Mouse (Mus musculus): ENCODE data around the gene Cyb5d2. TPM values are rescaled to one million over a fixed set of nuclear protein-coding genes. Genes with fewer than 3 reads are reported as not detected.

The Cyb5d2 gene
- total and polyA plus RNA-seq, 2 experiments from 2014 or later, result 6.8 to 9.9 TPM

DNA sequence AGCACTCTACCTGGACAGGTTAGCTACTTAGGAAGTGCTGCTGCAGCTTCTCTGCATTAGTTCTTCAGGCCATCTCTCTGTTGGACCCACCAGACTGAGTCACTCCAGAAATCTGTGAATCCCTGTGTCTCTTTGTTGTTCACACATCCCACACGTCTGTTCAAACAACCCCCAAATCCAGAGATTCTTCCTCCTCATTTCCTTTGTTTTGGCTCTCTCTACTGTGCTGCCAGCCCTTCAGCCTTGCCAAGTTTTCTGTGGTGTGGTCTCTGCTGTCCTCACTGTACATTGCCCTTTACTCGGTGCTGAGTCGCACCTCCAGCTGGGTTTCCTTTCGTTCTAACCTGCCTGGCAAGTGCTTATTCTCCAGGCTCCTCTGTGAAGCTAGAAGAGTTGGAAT lies 31.7 kb downstream of the Cyb5d2 start:
- H3K36me3 ChIP-seq (ENCODE audit: insufficient read depth, low read length), result peaks cover 48% of the 10 kb centered on the region
- H3K4me2 ChIP-seq (ENCODE audit: low read depth, low read length, poor library complexity, severe bottlenecking), result no peak overlapping the region
- H3K4me3 ChIP-seq (ENCODE audit: low read depth, low read length), result no peak overlapping the region
- H3K9me3 ChIP-seq (ENCODE audit: low read length), result no peaks in the 10 kb centered on the region
- ATAC-seq (ENCODE audit: low FRiP score) (no peak), DNase-seq (ENCODE audit: low spot score) (no peak)
- H3K27ac ChIP-seq (ENCODE audit: low read depth, low read length), result no peak overlapping the region
- no peaks in the 10 kb centered on the region for H3K4me1 ChIP-seq (ENCODE audit: insufficient read depth, low read length)
- no peak for TF ChIP-seq CTCF (IDR thresholded peaks at IDR 0.05)
- 88% methylated on average over 4 of the region's 4 CpGs for WGBS
- no peak overlapping the region for H3K9ac ChIP-seq (replicated peaks; ENCODE audit: low read length, poor library complexity, severe bottlenecking)
- H3K27me3 ChIP-seq (ENCODE audit: insufficient read depth, low read length), result no peaks in the 10 kb centered on the region

DNA sequence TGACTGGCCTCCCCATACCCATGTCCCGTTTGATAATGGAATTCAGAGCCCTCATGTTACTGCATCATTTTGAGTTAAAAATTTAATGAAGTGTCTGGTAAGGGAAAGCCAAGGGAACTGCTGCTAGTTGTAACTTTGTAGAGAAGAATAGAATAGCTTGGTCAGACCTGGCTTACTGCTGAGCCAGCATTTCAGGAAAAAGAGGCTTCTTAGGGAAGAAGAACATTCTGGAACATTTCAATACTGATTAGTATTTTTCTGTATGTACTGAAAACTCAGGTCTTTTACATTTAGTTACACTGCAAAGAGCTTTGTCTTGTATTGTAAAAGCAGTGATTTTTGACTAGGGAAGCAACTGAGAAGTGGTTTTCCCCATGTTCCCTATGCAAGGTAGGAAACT lies 35.2 kb downstream of the Cyb5d2 start:
- ATAC-seq (ENCODE audit: low FRiP score), result no peak
- Histone ChIP-seq H3K9ac (replicated peaks; ENCODE audit: low read length, poor library complexity, severe bottlenecking) (no peak overlapping the region), H3K4me2 (ENCODE audit: low read depth, low read length, poor library complexity, severe bottlenecking) (no peak overlapping the region), H3K27ac (ENCODE audit: low read depth, low read length) (no peak overlapping the region), H3K36me3 (ENCODE audit: insufficient read depth, low read length) (peaks cover 63% of the 10 kb centered on the region), H3K4me1 (ENCODE audit: insufficient read depth, low read length) (no peaks in the 10 kb centered on the region), H3K9me3 (ENCODE audit: low read length) (no peaks in the 10 kb centered on the region), H3K27me3 (ENCODE audit: insufficient read depth, low read length) (no peaks in the 10 kb centered on the region), H3K4me3 (ENCODE audit: low read depth, low read length) (no peak overlapping the region)
- WGBS, result 81% methylated on average over 1 of the region's 1 CpGs
- DNase-seq (ENCODE audit: low spot score), result no peak
- TF ChIP-seq CTCF (IDR thresholded peaks at IDR 0.05), result no peak

DNA sequence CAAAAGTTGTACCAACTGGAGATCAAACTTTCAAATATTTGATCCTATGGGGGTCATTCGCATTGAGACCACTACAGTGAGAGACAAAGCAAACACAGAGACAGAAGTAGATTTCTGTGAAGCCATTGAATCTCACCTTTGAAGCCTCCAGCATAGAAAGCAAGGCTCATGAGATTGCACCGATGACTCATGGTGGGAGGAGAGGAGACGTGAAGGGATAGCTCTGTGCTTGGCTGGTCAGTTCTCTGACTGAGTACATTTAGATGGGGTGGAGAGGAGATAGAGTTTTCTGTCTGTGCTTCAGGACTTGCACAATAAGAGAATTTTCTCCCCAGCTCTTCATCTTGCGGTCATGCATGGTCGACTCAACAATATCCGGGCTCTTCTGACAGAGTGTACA lies 36.4 kb downstream of the Cyb5d2 start:
- TF ChIP-seq CTCF (IDR thresholded peaks at IDR 0.05), result no peak
- ATAC-seq (ENCODE audit: low FRiP score) (no peak), DNase-seq (ENCODE audit: low spot score) (no peak)
- H3K27ac ChIP-seq (ENCODE audit: low read depth, low read length), result no peak overlapping the region
- no peak overlapping the region for H3K4me3 ChIP-seq (ENCODE audit: low read depth, low read length)
- H3K4me1 ChIP-seq (ENCODE audit: insufficient read depth, low read length), result no peaks in the 10 kb centered on the region
- peaks cover 70% of the 10 kb centered on the region for H3K36me3 ChIP-seq (ENCODE audit: insufficient read depth, low read length)
- no peak overlapping the region for H3K9ac ChIP-seq (replicated peaks; ENCODE audit: low read length, poor library complexity, severe bottlenecking)
- H3K27me3 ChIP-seq (ENCODE audit: insufficient read depth, low read length), result no peaks in the 10 kb centered on the region
- H3K4me2 ChIP-seq (ENCODE audit: low read depth, low read length, poor library complexity, severe bottlenecking), result no peak overlapping the region
- no peaks in the 10 kb centered on the region for H3K9me3 ChIP-seq (ENCODE audit: low read length)
- WGBS, result 95% methylated on average over 6 of the region's 6 CpGs

DNA sequence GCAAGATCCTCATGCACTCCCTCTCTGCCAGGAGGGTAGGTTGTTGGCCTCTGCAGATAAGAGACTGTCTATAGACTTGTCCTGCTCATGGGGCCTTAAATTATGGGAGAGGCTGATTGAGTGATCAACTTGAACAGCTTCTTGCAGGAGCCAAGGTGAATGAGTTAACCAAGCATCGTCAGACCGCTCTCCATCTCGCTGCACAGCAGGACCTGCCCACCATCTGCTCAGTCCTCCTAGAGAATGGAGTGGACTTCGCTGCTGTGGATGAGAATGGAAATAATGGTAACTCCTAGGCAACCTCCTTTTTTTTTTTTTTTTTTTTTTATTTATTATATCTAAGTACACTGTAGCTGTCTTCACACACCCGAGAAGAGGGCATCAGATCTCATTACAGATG lies 37.6 kb downstream of the Cyb5d2 start:
- DNase-seq (ENCODE audit: low spot score) (no peak), ATAC-seq (ENCODE audit: low FRiP score) (no peak)
- H3K27me3 ChIP-seq (ENCODE audit: insufficient read depth, low read length), result no peaks in the 10 kb centered on the region
- H3K27ac ChIP-seq (ENCODE audit: low read depth, low read length), result no peak overlapping the region
- H3K9me3 ChIP-seq (ENCODE audit: low read length), result no peaks in the 10 kb centered on the region
- no peaks in the 10 kb centered on the region for H3K4me1 ChIP-seq (ENCODE audit: insufficient read depth, low read length)
- H3K4me3 ChIP-seq (ENCODE audit: low read depth, low read length), result no peak overlapping the region
- no peak for TF ChIP-seq CTCF (IDR thresholded peaks at IDR 0.05)
- H3K36me3 ChIP-seq (ENCODE audit: insufficient read depth, low read length), result peaks cover 69% of the 10 kb centered on the region
- H3K9ac ChIP-seq (replicated peaks; ENCODE audit: low read length, poor library complexity, severe bottlenecking), result no peak overlapping the region
- 93% methylated on average over 5 of the region's 5 CpGs for WGBS
- no peak overlapping the region for H3K4me2 ChIP-seq (ENCODE audit: low read depth, low read length, poor library complexity, severe bottlenecking)

DNA sequence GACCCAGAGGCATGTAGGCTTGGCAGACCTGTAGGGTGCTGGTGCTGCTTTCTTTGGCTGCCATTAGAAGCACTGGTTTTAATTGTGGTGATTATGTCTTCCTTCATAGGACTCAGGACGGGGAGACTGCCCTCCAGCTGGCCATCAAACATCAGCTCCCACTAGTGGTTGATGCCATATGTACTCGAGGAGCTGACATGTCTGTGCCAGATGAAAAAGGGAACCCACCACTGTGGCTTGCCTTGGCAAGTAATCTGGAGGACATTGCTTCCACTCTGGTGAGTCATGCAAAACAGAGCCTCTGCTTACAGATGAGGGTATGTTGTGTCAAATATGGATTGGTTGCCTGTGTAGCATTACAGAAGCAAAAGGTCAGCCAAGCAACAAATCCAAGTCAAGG lies 44.0 kb downstream of the Cyb5d2 start:
- no peak for DNase-seq (ENCODE audit: low spot score)
- Histone ChIP-seq H3K9ac (replicated peaks; ENCODE audit: low read length, poor library complexity, severe bottlenecking) (no peak overlapping the region), H3K27me3 (ENCODE audit: insufficient read depth, low read length) (no peaks in the 10 kb centered on the region), H3K4me2 (ENCODE audit: low read depth, low read length, poor library complexity, severe bottlenecking) (no peak overlapping the region), H3K4me1 (ENCODE audit: insufficient read depth, low read length) (no peaks in the 10 kb centered on the region), H3K27ac (ENCODE audit: low read depth, low read length) (no peak overlapping the region), H3K9me3 (ENCODE audit: low read length) (no peaks in the 10 kb centered on the region), H3K36me3 (ENCODE audit: insufficient read depth, low read length) (peaks cover 79% of the 10 kb centered on the region), H3K4me3 (ENCODE audit: low read depth, low read length) (no peak overlapping the region)
- ATAC-seq (ENCODE audit: low FRiP score), result no peak
- TF ChIP-seq CTCF (IDR thresholded peaks at IDR 0.05), result peak; percentile 42
- WGBS, result 40% methylated on average over 2 of the region's 2 CpGs

DNA sequence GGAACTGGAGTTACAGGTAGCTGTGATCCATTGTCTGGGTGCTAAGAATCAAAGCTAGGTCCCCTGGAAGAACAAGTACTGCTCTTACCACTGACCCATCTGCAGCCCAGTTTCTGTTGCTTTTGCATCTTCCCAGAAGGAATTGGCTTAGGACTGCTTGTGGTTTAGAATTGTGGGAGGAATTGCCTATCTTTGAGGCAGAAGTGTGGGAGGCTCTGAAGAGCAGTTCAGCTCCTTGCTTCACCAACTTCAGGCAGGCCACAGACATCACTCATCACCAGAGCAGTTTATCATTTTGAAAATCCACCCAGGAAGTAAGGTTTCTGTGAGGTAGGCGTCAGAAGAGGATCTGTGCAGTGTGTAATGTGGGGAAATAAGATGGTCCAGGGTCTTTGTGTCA lies 56.9 kb downstream of the Cyb5d2 start:
- TF ChIP-seq CTCF (IDR thresholded peaks at IDR 0.05), result no peak
- H3K4me2 ChIP-seq (ENCODE audit: low read depth, low read length, poor library complexity, severe bottlenecking), result no peak overlapping the region
- ATAC-seq (ENCODE audit: low FRiP score) (no peak), DNase-seq (ENCODE audit: low spot score) (no peak)
- no peak overlapping the region for H3K27ac ChIP-seq (ENCODE audit: low read depth, low read length)
- H3K9me3 ChIP-seq (ENCODE audit: low read length), result no peaks in the 10 kb centered on the region
- H3K9ac ChIP-seq (replicated peaks; ENCODE audit: low read length, poor library complexity, severe bottlenecking), result no peak overlapping the region
- H3K36me3 ChIP-seq (ENCODE audit: insufficient read depth, low read length), result peaks cover 31% of the 10 kb centered on the region
- H3K27me3 ChIP-seq (ENCODE audit: insufficient read depth, low read length), result no peaks in the 10 kb centered on the region
- WGBS, result 83% methylated on average over 1 of the region's 1 CpGs
- no peaks in the 10 kb centered on the region for H3K4me1 ChIP-seq (ENCODE audit: insufficient read depth, low read length)
- H3K4me3 ChIP-seq (ENCODE audit: low read depth, low read length), result no peak overlapping the region
